Mouse (Mus musculus) adrenal gland, adult (tissue): ENCODE data around the gene Zc3h6.

Source experiments
- DNase-seq, 2 experiments: peaks; one replicate each; pipeline ENCODE4 v3.0.0; 2022 to 2023; ENCODE audit warnings: low spot score in 1 of 2; ENCODE audit not compliant: inconsistent age in 2 of 2

Zc3h6 gene

DNA sequence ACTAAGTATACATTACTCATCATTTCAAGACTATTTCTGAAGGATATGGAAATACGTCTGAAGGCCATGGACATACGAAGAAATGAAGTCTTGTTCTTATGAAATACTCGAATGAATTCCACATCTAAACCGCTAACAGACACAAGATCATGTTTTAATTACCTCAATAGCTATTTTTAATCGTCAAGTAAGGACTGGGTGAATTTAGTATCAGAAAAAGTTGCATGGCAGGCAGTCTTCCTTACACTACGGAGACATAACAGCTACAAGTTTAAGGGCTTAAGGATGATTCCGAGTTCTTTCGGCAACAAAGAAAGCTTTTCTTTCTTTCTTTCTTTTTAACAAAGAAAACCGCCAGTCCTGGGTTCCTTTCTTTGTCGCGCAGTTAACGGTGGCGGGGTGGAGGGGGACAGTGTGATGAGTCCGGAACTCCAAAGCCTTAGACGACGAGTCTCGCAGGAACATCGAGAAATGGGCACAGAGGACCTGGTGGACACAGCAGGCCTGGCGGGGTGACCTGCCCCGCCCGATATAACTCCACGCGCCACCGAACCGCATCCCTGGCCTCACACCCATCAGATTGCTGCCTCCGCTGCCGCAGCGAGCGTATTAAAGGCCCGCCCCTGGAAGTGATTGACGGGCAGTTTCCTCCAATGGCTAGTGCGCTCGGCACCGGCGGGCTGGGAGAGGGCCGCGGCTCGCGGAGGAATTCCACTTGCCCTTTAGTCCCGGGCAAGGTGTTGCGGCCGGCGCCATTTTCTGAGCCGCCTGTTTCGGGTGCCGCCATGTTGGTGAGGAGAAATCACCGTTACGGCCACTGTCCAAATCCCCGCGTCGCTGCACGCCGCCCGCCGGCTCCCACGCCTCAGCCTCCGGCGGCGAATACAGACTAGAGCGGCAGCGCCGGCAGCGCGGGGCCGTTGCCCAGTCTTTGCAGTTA, at the start of gene Zc3h6:
Zc3h6 (plus strand) TSS at position 762 of the 940 bp plus-strand sequence.
- DNase-seq, result peak; percentile 99 to 100

DNA sequence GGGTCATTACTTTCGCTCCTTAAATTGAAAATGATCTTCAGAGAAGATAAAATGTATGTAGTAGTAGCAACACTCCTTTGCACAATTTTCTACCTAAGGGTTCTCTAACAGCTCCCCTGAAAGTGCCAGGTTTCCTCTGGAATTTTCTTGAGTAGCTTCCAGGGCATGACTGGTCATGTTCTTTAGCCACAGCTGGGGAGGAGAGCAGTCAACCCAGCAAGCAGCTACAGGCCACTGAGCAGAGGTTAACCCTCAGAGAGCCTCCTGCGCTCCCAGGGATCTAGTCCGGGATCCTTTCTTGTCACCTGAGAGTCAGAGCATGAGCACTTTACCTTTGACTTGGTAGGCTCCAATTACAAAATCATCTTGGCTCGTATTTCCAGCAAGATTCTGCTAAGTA, 42.4 kb upstream of the Zc3h6 start:
- no peak for DNase-seq

DNA sequence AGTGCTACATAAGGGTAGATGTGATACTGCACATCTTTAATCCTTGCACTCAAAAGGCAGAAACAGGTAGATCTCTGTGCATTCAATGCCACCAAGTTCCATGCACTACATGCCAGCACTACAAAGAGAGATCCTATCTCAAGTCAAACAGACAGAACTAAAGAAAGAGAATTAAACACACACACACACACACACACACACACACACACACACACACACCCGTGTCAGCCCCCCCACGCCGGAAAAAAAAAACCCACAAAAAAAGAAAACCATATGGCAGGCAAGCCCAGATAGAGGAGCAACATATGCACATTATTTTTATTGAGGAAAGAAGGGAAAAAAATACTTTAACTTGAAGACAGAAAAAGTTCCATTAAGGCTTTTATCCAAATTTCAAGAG, 38.8 kb upstream of the Zc3h6 start:
- DNase-seq, result no peak

DNA sequence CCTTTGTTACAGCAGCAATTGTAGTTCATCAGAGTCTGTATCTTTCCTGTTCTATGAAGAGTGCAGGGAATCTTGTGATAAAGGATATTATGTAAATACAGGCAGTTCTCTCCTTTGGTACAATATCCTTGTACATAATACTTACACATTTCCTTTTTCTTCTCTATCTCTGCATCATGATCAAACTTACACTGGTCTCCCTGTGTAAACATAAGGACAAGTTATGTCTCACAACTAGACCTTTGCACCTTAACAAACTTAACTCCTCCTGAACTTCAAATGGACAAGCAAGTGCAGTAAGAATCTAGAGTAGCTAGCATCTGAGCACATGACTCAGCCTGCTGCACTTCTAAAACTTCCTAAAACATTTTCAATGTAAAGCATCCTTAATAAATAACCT, 36.5 kb upstream of the Zc3h6 start:
- no peak for DNase-seq

DNA sequence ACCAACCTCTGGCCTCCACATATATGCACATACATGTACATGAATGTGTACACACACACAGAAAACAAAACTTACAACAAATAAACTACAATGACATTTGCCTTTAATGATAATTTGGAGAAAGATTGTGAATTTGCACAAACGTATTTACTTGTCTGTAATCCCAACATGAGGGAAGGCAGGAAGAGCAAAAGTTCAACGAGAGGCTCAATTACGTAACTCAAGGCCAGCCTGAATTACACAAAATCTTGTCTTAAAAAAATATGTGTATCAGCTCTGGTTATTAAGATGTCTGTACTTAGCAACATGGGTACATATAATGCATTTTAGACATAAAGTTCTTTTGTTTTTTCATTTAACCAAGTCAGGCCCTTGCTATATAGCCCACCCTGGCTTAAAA, 30.9 kb upstream of the Zc3h6 start:
- DNase-seq, result peak in 1 of 2 experiments; percentile 42

GRCm38 (mm10) chr2:128943538-128944528, 23.4 kb upstream of the Zc3h6 start, which contains the start of gene Zc3h8:
Zc3h8 (minus strand) TSS chr2:128944077.
- peak; percentile 98 to 99 for DNase-seq

DNA sequence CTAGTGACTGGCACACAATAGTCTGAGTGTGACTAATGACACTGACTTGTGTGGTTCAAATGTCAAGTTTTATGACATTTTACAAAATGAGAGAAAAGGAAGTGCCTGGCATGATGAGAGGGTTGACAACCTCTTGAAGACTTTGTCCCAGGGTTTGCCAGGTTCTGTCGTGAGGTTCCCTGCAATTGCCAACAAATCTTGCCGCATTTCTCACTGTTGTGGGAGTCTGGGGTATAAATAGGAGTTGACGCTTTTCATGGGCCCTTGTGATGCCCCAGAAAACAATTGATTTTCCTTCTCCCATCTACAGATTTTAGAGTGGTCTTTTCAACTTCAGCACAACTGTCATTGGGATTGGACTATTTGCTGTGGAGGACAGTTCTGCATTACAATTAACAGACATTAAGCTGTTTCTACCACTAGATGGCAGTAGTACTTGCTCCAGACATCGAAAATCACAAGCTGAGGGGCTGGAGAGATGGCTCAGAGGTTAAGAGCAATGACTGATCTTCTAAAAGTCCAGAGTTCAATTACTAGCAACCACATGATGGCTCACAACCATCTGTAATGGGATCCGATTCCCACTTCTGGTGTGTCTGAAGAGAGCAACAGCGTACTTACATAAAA, 19.1 kb upstream of the Zc3h6 start:
- DNase-seq, result peak; percentile 27 to 78

- DNase-seq, result no peak
Measured at GRCm38 (mm10) chr2:128954186-128954585, 13.0 kb upstream of the Zc3h6 start.

DNA sequence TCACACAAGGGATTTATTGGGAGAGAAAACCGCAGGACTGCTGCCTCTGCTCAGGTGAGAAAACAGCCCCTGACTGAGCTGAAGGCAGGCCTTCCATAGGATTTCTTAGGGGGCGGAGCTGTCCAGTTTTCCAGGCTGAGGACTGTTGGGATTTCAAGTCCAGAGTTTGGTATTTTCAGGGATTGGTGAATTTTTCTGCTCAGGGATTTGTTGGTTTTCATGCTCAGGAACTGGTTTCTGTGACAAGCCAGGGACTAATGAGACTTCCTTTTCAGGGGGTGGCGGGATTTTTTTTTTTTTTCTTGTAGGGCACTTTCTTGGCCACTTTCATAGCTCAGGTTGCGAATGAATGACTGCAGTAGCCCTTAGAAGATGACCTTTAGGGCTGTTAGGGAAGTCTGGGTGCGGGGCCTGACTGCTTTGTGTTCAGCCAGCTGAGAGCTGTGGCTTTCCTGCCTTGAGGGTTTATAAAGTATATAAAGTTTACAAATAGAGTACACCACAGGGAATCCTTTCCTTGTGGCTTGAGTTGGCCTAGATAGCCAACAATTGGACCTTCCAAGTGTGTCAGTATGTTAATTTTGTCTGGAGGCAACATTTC, 1.6 kb upstream of the Zc3h6 start:
- DNase-seq, result no peak

- DNase-seq, result no peak
Measured at GRCm38 (mm10) chr2:128966236-128966635, 966 bp upstream of the Zc3h6 start.

- peak; percentile 87 to 96 for DNase-seq
Measured at GRCm38 (mm10) chr2:128967661-128968441, 649 bp downstream of the Zc3h6 start, which contains the start of gene Gm10762. Gm10762 (minus strand) TSS chr2:128967725.

- no peak for DNase-seq
Measured at GRCm38 (mm10) chr2:128968475-128969083, 1.4 kb downstream of the Zc3h6 start.

DNA sequence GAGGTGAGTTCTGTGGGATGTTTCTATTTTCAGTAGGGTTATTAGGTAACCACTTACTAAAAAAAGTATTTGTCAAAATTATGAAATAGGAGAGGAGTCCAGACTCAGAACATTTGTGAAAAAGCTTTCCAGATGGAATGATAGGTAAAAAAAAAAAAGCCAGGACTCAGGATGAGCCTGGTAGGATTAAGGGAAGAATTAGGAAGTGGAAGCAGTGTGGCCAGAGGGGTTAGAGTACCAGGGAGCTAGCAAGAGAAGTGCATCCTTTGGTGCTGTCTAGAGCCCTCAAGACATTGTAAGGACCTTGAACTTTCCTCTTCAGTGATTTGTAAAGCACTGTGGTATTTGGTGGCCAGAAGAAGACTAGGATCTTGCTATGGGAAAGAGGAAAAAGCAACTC, 5.1 kb downstream of the Zc3h6 start:
- peak in 1 of 2 experiments; percentile 59 for DNase-seq

DNA sequence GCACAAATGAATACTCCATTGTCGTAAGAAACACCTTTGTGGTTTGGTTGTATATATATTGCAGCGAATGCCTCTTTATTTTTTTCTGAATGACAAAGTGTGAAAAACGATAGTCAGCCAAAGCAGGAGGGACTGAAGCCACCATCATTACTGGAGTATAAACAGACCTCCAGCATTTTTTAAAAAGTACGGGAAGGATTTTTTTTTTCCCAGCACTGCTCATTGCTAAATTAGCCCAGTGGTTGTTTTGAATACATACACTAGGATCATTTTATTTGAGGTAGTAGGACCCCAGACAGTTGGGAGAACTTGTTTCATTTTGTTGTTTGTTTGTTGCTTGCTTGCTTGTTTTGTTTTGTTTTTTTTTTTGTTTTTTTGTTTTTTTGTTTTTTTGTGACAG, 8.4 kb downstream of the Zc3h6 start:
- no peak for DNase-seq

GRCm38 (mm10) chr2:128984746-128985145, 17.5 kb downstream of the Zc3h6 start:
- no peak for DNase-seq

GRCm38 (mm10) chr2:129004872-129005271, 37.7 kb downstream of the Zc3h6 start:
- no peak for DNase-seq

GRCm38 (mm10) chr2:129006194-129006749, 39.1 kb downstream of the Zc3h6 start:
- DNase-seq, result no peak

DNA sequence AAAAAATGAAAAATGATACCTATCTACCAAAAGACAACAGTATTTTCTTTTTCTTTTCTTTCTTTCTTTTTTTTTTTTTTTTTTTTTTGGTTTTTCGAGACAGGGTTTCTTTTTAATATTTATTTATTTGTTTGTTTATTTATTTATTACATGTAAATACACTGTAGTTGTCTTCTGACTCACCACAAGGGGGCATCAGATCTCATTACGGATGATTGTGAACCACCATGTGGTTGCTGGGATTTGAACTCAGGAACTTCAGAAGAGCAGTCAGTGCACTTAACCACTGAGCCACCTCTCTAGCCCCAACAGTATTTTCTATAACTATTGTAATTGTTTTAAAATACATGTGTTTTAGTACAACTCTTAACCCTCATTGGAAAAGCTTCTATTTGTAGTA, 41.7 kb downstream of the Zc3h6 start:
- peak in 1 of 2 experiments; percentile 50 for DNase-seq

GRCm38 (mm10) chr2:129020106-129020505, 52.9 kb downstream of the Zc3h6 start:
- peak; percentile 46 to 79 for DNase-seq
